Mouse (Mus musculus): ENCODE measurements at regions not wholly inside any gene's neighbourhood (a gene's known extent, or its start where the extent isn't known, plus 50 kb on each side); places are given as distances from the start of the nearest gene placed in this dataset.

DNA sequence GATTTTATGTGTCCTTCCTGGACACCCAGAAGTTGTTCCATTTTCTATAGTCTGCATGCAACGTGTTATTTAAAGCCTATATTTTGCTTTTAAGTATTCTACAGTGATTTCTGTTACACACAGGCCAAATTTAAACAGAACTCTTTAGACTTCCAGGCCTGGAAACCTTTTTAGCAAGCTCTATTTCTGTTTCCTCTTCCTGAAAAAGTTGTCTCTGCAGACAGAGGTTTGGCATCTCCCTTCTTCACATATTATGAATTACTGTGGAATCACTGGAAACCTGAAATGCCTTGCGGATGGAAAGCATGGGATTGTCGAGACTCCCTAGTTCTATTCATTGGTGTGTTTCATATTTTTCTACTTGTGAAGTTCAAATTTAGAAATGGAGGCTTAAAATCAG is 530.7 kb downstream of the Cd109 start:
- 87% methylated on average over 3 of the region's 3 CpGs for WGBS
- no peaks in the 10 kb centered on the region for H3K36me3 ChIP-seq (ENCODE audit: control insufficient read depth, insufficient read depth, low read length)
- H3K27me3 ChIP-seq (replicated peaks; ENCODE audit: control insufficient read depth, insufficient read depth, low read length) = no peaks in the 10 kb centered on the region
- H3K4me3 ChIP-seq (ENCODE audit: low read length) = no peak overlapping the region
- H3K4me1 ChIP-seq (ENCODE audit: control insufficient read depth, insufficient read depth, low read depth, low read length) = no peaks in the 10 kb centered on the region
- no peak overlapping the region for H3K27ac ChIP-seq (ENCODE audit: low read depth, low read length)
- no peak overlapping the region for H3K4me2 ChIP-seq (ENCODE audit: low read length)
- no peak overlapping the region for H3K9ac ChIP-seq (ENCODE audit: low read depth, low read length)
- H3K9me3 ChIP-seq (ENCODE audit: control insufficient read depth, low read length) = no peaks in the 10 kb centered on the region
- ATAC-seq = no peak

DNA sequence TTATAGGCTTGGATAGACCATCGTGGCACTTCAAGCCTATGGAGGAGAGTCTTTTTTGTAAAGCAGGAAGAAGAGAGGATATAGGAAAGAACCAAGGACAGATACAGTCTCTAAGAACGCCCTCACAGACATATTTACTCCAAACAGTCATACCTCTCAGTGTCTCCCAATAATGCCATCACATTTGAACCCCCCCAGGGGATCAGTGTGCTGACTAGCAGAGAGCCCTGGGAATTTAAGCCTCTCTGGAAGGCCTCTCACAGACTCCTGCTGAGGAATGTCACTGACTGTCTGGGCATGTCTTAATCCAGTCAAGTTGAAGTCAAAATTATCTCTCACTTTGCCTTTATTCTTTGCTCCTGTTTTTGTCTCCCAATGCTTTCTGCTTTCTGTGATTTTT is 550.2 kb downstream of the Cd109 start:
- ATAC-seq = no peak
- H3K4me1 ChIP-seq (ENCODE audit: control insufficient read depth, insufficient read depth, low read depth, low read length) = no peaks in the 10 kb centered on the region
- 55% methylated on average over 2 of the region's 2 CpGs for WGBS

DNA sequence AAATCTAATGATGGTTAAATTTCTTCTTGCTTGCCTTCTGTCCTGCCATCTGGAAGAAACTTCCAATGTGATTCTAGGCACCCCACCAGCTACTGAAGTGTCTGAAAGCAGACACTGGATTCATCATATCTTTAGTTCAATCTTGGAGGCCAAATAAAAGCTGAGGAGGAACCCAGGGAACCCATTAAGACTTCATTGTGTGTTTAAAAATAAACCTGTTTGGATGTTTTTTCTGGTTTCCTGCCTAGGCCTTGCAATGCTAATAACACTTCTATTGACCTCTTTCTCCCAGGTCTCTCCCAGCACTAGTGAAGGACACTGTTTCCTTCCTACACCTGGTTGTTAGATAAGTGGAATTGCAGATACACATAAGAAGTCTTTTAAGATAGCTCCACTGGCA is 545.6 kb downstream of the Col12a1 start:
- Histone ChIP-seq H3K9me3 (ENCODE audit: control insufficient read depth, low read length) (no peaks in the 10 kb centered on the region), H3K4me1 (ENCODE audit: control insufficient read depth, insufficient read depth, low read depth, low read length) (no peaks in the 10 kb centered on the region), H3K36me3 (ENCODE audit: control insufficient read depth, insufficient read depth, low read length) (no peaks in the 10 kb centered on the region), H3K27me3 (replicated peaks; ENCODE audit: control insufficient read depth, insufficient read depth, low read length) (no peaks in the 10 kb centered on the region), H3K4me2 (ENCODE audit: low read length) (no peak overlapping the region), H3K27ac (ENCODE audit: low read depth, low read length) (no peak overlapping the region), H3K9ac (ENCODE audit: low read depth, low read length) (no peak overlapping the region), H3K4me3 (ENCODE audit: low read length) (no peak overlapping the region)
- no peak for ATAC-seq

More for the DNA sequence above, 550.2 kb downstream of the Cd109 start:
- H3K27ac ChIP-seq (ENCODE audit: low read depth, low read length) = no peak overlapping the region
- H3K4me2 ChIP-seq (ENCODE audit: low read length) = no peak overlapping the region
- H3K9ac ChIP-seq (ENCODE audit: low read depth, low read length) = no peak overlapping the region
- H3K9me3 ChIP-seq (ENCODE audit: control insufficient read depth, low read length) = no peaks in the 10 kb centered on the region
- no peaks in the 10 kb centered on the region for H3K36me3 ChIP-seq (ENCODE audit: control insufficient read depth, insufficient read depth, low read length)
- no peak overlapping the region for H3K4me3 ChIP-seq (ENCODE audit: low read length)
- no peaks in the 10 kb centered on the region for H3K27me3 ChIP-seq (replicated peaks; ENCODE audit: control insufficient read depth, insufficient read depth, low read length)

DNA sequence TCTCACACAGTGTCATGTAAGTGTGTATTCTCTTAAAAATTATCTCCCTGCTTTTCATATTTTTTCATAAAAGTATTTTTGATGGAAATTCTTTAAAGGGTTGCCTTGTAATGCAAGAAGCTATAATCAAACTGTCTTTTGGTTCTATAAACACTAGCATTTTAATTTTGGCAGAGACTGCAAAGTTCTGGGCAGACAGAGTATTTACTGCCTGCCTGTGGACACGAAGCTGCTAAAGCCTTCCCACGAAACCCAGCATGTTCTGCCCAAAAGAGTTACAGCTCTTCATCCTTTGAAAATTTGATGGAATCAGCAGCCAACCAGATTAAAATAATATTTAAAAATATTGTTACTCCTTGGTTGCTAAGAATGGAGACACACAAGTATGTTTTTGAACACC is 538.7 kb downstream of the Col12a1 start:
- Histone ChIP-seq H3K27me3 (replicated peaks; ENCODE audit: control insufficient read depth, insufficient read depth, low read length) (no peaks in the 10 kb centered on the region), H3K9ac (ENCODE audit: low read depth, low read length) (no peak overlapping the region), H3K4me3 (ENCODE audit: low read length) (no peak overlapping the region), H3K9me3 (ENCODE audit: control insufficient read depth, low read length) (no peaks in the 10 kb centered on the region), H3K27ac (ENCODE audit: low read depth, low read length) (no peak overlapping the region), H3K36me3 (ENCODE audit: control insufficient read depth, insufficient read depth, low read length) (no peaks in the 10 kb centered on the region), H3K4me1 (ENCODE audit: control insufficient read depth, insufficient read depth, low read depth, low read length) (no peaks in the 10 kb centered on the region), H3K4me2 (ENCODE audit: low read length) (no peak overlapping the region)
- no peak for ATAC-seq
- WGBS = 86% methylated on average over 2 of the region's 2 CpGs

DNA sequence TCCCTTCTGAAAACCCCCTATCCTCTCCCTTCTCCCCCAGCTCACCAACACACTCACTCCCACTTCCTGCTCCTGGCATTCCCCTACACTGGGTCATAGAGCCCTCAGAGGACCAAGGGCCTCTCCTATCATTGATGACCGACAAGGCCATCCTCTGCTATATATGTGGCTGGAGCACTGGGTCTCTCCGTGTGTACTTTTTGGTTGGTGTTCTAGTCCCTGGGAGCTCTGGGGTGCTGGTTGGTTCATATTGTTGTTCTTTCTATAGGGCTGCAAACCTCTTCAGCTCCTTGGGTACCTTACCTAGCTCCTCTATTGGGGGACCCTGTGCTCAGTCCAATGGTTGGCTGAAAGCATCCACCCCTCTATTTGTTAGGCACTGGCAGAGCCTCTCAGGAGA is 523.2 kb downstream of the Col12a1 start:
- no peak overlapping the region for H3K4me2 ChIP-seq (ENCODE audit: low read length)
- H3K36me3 ChIP-seq (ENCODE audit: control insufficient read depth, insufficient read depth, low read length) = no peaks in the 10 kb centered on the region
- ATAC-seq = no peak
- 98% methylated on average over 2 of the region's 2 CpGs for WGBS
- H3K4me1 ChIP-seq (ENCODE audit: control insufficient read depth, insufficient read depth, low read depth, low read length) = no peaks in the 10 kb centered on the region
- no peaks in the 10 kb centered on the region for H3K9me3 ChIP-seq (ENCODE audit: control insufficient read depth, low read length)
- no peak overlapping the region for H3K27ac ChIP-seq (ENCODE audit: low read depth, low read length)
- H3K27me3 ChIP-seq (replicated peaks; ENCODE audit: control insufficient read depth, insufficient read depth, low read length) = no peaks in the 10 kb centered on the region
- H3K4me3 ChIP-seq (ENCODE audit: low read length) = no peak overlapping the region
- H3K9ac ChIP-seq (ENCODE audit: low read depth, low read length) = no peak overlapping the region

DNA sequence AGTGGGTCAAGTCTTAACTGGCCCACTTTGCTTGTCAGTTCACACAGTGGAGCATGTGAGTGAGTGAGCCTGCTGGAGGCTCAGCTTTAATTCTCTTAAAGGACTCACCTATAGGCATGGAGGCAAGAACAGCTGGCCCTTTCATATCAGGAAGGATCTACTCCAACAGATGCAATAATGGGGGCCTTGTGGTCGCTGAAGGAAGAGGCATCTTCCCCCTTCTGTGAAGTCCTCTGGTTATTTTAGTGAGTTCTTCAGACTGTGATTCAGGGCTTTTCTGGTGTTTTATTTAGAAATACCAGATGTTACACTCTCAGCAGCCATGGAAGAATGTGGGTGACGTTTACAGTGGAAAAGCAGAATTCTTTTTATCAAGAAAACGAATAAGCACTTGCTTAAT is 516.9 kb downstream of the Col12a1 start:
- 75% methylated on average over 3 of the region's 3 CpGs for WGBS
- Histone ChIP-seq H3K27me3 (replicated peaks; ENCODE audit: control insufficient read depth, insufficient read depth, low read length) (no peaks in the 10 kb centered on the region), H3K36me3 (ENCODE audit: control insufficient read depth, insufficient read depth, low read length) (no peaks in the 10 kb centered on the region), H3K9me3 (ENCODE audit: control insufficient read depth, low read length) (no peaks in the 10 kb centered on the region), H3K4me2 (ENCODE audit: low read length) (no peak overlapping the region), H3K4me1 (ENCODE audit: control insufficient read depth, insufficient read depth, low read depth, low read length) (no peaks in the 10 kb centered on the region), H3K9ac (ENCODE audit: low read depth, low read length) (no peak overlapping the region), H3K27ac (ENCODE audit: low read depth, low read length) (no peak overlapping the region), H3K4me3 (ENCODE audit: low read length) (no peak overlapping the region)
- ATAC-seq = no peak

DNA sequence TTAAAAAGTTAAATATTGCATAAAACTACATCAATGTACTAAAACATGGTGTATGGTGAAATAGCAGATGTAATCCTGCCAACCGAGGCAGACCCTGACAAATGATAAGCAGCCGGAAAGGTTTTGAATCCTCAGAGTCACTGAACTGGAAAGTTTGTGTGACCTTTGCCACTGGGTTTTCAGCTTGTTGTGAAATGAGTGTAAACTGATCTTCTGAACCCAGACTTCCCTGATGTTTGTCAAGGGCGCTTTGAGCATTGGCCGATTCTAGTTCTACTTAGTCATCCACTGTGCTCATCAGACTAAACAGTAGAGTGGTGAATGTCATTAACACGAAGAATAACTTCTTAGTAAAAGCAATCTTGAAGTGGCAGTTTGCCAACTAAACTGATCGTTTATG is 505.3 kb downstream of the Col12a1 start:
- WGBS = 40% methylated on average over 6 of the region's 6 CpGs
- H3K4me1 ChIP-seq (ENCODE audit: control insufficient read depth, insufficient read depth, low read depth, low read length) = no peaks in the 10 kb centered on the region
- ATAC-seq = no peak

DNA sequence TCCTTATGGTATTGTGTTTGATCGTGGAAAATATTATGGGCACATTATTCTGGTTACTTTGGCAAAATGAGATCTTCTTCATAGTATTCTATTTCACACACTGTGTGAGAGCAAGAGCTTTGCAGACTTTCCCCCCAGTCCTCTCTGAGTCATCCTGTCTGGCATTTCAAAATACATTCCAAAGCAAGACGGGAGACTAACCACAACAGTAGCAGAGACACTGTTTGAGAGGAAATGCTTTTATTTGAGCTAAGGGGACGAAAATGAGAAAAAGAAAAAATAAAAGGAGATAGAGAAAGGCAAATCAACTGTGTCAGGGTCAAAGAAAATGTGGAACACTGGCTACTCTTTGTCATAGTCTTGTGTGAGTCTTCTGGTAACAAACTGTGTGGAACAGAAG is 502.6 kb downstream of the Col12a1 start:
- 62% methylated on average over 3 of the region's 3 CpGs for WGBS
- Histone ChIP-seq H3K36me3 (ENCODE audit: control insufficient read depth, insufficient read depth, low read length) (no peaks in the 10 kb centered on the region), H3K4me2 (ENCODE audit: low read length) (no peak overlapping the region), H3K27ac (ENCODE audit: low read depth, low read length) (no peak overlapping the region), H3K4me3 (ENCODE audit: low read length) (no peak overlapping the region), H3K9me3 (ENCODE audit: control insufficient read depth, low read length) (no peaks in the 10 kb centered on the region), H3K27me3 (replicated peaks; ENCODE audit: control insufficient read depth, insufficient read depth, low read length) (no peaks in the 10 kb centered on the region), H3K4me1 (ENCODE audit: control insufficient read depth, insufficient read depth, low read depth, low read length) (no peaks in the 10 kb centered on the region), H3K9ac (ENCODE audit: low read depth, low read length) (no peak overlapping the region)
- ATAC-seq = no peak

More for the DNA sequence above, 505.3 kb downstream of the Col12a1 start:
- no peak overlapping the region for H3K9ac ChIP-seq (ENCODE audit: low read depth, low read length)
- no peaks in the 10 kb centered on the region for H3K27me3 ChIP-seq (replicated peaks; ENCODE audit: control insufficient read depth, insufficient read depth, low read length)
- H3K4me2 ChIP-seq (ENCODE audit: low read length) = no peak overlapping the region
- no peak overlapping the region for H3K4me3 ChIP-seq (ENCODE audit: low read length)
- no peaks in the 10 kb centered on the region for H3K9me3 ChIP-seq (ENCODE audit: control insufficient read depth, low read length)
- no peak overlapping the region for H3K27ac ChIP-seq (ENCODE audit: low read depth, low read length)
- H3K36me3 ChIP-seq (ENCODE audit: control insufficient read depth, insufficient read depth, low read length) = no peaks in the 10 kb centered on the region

DNA sequence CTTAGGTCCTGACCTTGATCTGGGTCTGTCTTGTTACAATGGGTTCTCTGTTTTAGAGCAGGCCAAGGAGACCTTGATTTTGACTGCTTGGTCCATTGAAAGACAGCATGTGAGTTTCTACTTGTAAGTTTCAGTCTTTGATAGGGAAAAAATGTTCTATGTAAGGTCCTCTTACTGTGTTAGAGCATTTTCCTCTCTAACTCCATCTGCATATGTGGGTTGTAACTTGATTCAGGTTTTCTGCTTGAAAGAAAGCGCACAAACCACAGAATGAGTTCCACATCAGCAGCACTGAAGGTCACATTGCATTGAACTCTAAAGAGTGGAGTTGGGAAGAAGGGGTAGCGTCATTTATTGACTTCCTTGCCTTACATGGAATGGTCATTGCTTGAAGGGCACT is 502.2 kb downstream of the Col12a1 start:
- no peak overlapping the region for H3K4me2 ChIP-seq (ENCODE audit: low read length)
- H3K9ac ChIP-seq (ENCODE audit: low read depth, low read length) = no peak overlapping the region
- no peaks in the 10 kb centered on the region for H3K27me3 ChIP-seq (replicated peaks; ENCODE audit: control insufficient read depth, insufficient read depth, low read length)
- WGBS = 84% methylated on average over 2 of the region's 2 CpGs
- H3K27ac ChIP-seq (ENCODE audit: low read depth, low read length) = no peak overlapping the region
- no peaks in the 10 kb centered on the region for H3K36me3 ChIP-seq (ENCODE audit: control insufficient read depth, insufficient read depth, low read length)
- no peaks in the 10 kb centered on the region for H3K4me1 ChIP-seq (ENCODE audit: control insufficient read depth, insufficient read depth, low read depth, low read length)
- no peak overlapping the region for H3K4me3 ChIP-seq (ENCODE audit: low read length)
- ATAC-seq = no peak
- no peaks in the 10 kb centered on the region for H3K9me3 ChIP-seq (ENCODE audit: control insufficient read depth, low read length)

DNA sequence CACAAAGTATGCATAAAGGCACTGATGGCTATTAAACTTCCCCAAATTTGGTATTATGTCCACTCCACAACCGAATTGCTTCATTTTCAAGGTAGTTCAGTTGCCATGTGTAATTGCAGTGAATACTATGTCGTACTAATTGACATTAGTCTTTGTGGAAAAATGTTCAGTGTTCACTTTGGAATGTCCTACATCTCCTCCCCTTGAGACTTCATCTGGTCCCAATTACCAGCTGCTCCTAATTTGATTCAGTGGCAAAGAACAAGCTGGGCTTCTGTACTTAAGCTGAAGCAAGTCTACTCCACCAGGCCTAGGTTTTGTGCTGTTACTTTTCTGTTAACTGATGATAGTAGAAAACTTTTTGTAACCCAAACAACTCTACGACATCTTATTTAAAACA is 485.6 kb downstream of the Col12a1 start:
- no peaks in the 10 kb centered on the region for H3K27me3 ChIP-seq (replicated peaks; ENCODE audit: control insufficient read depth, insufficient read depth, low read length)
- H3K4me2 ChIP-seq (ENCODE audit: low read length) = no peak overlapping the region
- H3K9ac ChIP-seq (ENCODE audit: low read depth, low read length) = no peak overlapping the region
- H3K36me3 ChIP-seq (ENCODE audit: control insufficient read depth, insufficient read depth, low read length) = no peaks in the 10 kb centered on the region
- H3K4me1 ChIP-seq (ENCODE audit: control insufficient read depth, insufficient read depth, low read depth, low read length) = no peaks in the 10 kb centered on the region
- no peak overlapping the region for H3K4me3 ChIP-seq (ENCODE audit: low read length)
- no peak for ATAC-seq
- H3K27ac ChIP-seq (ENCODE audit: low read depth, low read length) = no peak overlapping the region
- no peaks in the 10 kb centered on the region for H3K9me3 ChIP-seq (ENCODE audit: control insufficient read depth, low read length)
- WGBS = 73% methylated on average over 3 of the region's 3 CpGs

Measured in hindbrain, embryonic 16.5 days (tissue).